Mouse (Mus musculus): Measurements from ENCODE around the gene Rgs7bp. TPM values are rescaled to one million over a fixed set of nuclear protein-coding genes. Genes with fewer than 3 reads are reported as not detected.
A peak's percentile ranks its signal among the peaks of the same experiment; 100 is the strongest.

The Rgs7bp gene
- total RNA-seq, 2 experiments from 2014 or later: 150 to 153 TPM

DNA sequence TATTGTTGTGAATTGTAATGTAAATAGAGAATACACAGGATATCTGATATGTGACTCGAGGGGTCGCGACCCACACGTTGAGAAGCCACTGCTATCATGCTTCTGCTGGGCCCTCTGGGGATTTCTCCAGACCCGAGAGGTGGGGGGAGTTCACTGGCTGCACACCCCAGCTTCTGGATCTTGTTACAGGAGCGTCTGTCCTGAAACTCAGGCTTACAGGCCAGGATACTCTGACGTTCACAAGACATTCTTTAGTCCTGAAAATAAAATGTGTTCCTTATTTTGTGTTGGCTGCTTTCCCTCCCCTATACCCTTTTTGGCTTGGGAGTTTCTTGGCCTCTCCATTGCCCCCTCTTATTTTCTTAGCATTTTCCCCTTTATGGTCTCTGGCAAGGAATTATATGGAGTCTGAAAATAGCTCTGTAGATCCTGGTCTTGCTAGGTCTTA lies 65.9 kb downstream of the Rgs7bp start:
- H3K27ac ChIP-seq: peak overlapping the region; percentile 50
- TF ChIP-seq CTCF (conservative IDR thresholded peaks at IDR 0.05): no peak
- no peak for DNase-seq (ENCODE audit: low spot score in 2 of 2)
- no peak overlapping the region for H3K4me3 ChIP-seq

DNA sequence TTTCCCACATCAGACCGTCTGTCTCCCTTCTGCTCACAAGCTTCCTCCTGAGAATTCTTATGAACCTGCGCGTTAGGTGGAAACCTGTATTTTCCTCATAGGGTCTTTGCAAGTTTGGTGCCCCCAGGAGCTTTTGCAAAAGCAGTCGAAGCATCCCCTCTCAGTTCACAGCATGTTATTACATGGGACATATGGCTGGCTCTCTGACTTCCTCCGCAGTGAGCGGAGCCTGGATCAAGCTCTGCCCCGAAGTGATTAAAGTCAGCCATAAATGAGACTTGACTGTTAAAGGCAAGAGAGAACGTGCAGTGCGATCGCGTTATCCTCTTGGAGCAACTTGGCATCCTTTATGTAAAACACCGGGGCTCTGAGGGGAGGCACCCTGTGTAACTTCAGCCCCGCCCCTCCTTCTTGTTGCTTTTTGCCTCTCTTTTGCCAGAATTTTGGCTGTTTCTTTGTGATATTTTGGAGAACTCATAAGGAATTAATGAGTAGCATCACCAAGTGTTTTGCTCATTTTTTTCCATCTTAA lies 66.7 kb downstream of the Rgs7bp start:
- no peak for TF ChIP-seq CTCF (conservative IDR thresholded peaks at IDR 0.05)
- Histone ChIP-seq H3K27ac (peak overlapping the region; percentile 50), H3K4me3 (no peak overlapping the region)
- DNase-seq (ENCODE audit: low spot score in 2 of 2): no peak

DNA sequence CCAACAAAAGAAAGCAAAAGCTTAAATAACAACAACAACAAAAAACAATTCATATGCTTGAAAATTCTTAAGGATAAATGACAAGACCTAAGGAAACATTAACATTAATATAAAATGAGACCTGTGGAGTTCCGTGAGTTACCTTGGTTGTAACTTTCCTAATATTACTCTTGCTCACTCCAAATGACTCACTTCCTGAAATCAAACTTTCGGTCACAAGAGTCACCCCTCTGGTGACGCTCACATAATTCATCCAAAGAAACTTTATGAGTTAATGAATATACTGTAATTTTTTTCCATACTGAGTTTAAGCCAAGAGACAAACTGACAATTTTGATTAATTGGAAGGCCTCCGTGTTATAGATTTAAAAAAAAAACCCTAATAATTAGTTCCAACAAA lies 69.0 kb downstream of the Rgs7bp start:
- no peak for DNase-seq (ENCODE audit: low spot score in 2 of 2)
- no peak for TF ChIP-seq CTCF (conservative IDR thresholded peaks at IDR 0.05)
- no peak overlapping the region for H3K27ac ChIP-seq

DNA sequence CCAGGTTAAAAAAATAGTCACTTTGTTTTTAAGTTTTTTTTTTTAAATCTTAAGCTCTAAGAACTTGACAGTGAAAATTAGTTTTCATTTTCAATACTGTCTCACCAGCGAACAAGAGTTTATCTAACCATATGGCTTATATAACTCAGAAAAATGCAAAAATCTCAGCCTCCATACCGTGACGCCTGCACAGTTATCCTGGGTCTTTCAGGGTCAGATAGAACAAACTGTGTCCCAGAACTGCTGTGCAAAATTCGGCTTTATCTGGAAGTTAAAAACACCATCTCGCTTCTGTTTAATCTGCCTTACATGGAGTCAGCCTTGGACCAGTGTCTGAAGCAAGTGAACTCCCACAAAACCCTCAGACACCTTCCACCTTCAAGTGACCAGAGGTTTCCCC lies 70.7 kb downstream of the Rgs7bp start:
- TF ChIP-seq CTCF (conservative IDR thresholded peaks at IDR 0.05): no peak
- peak overlapping the region; percentile 86 for H3K27ac ChIP-seq

More for the DNA sequence above, 69.0 kb downstream of the Rgs7bp start:
- H3K4me3 ChIP-seq: no peak overlapping the region

DNA sequence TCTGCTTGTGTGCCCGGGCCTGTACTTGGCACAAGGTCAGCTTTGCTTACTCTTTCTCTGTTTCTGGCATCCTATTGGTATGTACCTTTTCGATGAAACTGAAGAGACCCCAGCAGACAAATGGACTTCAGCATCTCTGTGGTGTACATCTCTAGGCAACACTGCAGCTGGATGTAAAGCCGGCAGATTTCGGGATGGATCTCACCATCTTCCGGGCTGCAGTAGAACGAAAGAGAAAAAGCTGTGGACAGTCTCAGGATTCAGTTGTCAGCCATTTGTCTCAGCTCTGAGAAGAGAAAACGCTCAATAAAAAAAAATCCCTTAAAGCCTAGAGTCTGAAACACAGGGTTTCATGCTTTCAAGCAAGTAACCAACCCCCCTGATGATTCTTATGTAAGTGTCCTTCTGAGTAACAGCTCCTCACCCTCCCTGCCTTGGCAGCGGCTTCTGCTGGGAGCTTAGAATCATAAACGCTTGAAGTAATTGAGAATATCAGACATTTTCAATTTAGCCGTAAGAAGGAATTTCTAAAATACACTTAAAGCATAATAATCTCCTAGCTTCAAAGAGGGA lies 71.9 kb downstream of the Rgs7bp start:
- TF ChIP-seq CTCF (conservative IDR thresholded peaks at IDR 0.05): no peak
- H3K4me3 ChIP-seq: no peak overlapping the region
- DNase-seq (ENCODE audit: low spot score in 2 of 2): peak; percentile 47 to 78
- peak overlapping the region; percentile 86 for H3K27ac ChIP-seq

More for the DNA sequence above, 70.7 kb downstream of the Rgs7bp start:
- no peak overlapping the region for H3K4me3 ChIP-seq
- no peak for DNase-seq (ENCODE audit: low spot score in 2 of 2)

DNA sequence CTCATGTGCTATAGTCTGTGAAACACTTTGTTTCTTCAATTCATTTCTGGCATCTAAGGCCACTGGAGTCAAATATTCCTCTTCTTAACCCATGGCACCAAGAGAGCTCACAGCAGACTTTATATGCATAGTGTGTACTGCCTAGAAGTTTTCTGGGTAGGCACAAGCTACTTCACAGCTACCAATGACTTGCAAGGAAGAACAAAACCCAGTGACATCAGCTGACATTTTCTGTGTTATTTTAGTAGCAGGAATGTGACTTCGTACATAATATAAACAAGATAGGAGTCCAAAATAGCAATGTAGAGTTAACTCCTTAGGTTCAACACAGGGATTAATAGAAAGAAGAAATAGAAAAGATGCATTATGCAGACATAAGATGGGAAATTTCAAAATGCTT lies 76.6 kb downstream of the Rgs7bp start:
- DNase-seq (ENCODE audit: low spot score in 2 of 2): no peak
- no peak overlapping the region for H3K4me3 ChIP-seq
- TF ChIP-seq CTCF (conservative IDR thresholded peaks at IDR 0.05): no peak
- H3K27ac ChIP-seq: no peak overlapping the region

DNA sequence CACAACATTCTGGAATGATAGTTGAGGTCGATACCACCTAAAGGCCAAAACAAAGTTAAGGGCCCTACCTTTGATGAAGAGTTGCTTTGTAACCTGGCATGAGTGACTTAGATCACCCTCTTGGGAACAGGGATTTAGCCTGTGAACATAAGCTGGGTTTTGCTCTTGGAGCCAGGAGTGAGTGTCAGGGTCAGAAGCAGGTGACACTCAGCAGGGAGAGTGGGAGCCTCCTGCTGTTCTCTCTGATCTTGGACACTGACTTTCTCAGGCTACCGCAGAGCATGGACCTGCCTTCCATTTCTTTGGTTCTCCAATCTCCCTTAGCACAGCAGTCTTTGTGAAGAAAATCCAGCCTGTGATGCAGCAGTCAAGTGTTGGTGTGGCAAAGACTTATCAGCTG lies 87.2 kb downstream of the Rgs7bp start:
- TF ChIP-seq CTCF (conservative IDR thresholded peaks at IDR 0.05): no peak
- Histone ChIP-seq H3K27ac (no peak overlapping the region), H3K4me3 (no peak overlapping the region)
- DNase-seq (ENCODE audit: low spot score in 2 of 2): no peak

DNA sequence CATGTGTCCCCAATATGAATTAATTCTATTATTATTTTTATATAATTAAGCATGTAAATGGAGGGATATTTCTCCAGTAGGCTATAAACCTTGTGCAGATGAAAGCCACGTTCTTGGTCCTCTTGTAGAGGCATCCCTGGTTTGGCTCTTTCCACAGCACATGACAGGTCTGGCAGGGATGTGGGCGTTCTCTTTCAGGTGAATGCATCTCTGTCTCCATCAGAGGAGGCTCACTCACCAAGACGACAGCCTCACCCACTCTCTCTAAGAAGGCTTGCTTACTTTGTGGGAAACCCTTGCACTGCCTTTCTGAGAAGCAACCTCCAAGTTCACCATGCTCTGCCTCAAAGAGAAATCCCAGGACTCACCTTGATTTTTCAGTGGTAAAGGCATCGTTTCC lies 91.0 kb downstream of the Rgs7bp start:
- Histone ChIP-seq H3K4me3 (no peak overlapping the region), H3K27ac (peak overlapping the region; percentile 89)
- TF ChIP-seq CTCF (conservative IDR thresholded peaks at IDR 0.05): no peak
- DNase-seq (ENCODE audit: low spot score in 2 of 2): no peak

DNA sequence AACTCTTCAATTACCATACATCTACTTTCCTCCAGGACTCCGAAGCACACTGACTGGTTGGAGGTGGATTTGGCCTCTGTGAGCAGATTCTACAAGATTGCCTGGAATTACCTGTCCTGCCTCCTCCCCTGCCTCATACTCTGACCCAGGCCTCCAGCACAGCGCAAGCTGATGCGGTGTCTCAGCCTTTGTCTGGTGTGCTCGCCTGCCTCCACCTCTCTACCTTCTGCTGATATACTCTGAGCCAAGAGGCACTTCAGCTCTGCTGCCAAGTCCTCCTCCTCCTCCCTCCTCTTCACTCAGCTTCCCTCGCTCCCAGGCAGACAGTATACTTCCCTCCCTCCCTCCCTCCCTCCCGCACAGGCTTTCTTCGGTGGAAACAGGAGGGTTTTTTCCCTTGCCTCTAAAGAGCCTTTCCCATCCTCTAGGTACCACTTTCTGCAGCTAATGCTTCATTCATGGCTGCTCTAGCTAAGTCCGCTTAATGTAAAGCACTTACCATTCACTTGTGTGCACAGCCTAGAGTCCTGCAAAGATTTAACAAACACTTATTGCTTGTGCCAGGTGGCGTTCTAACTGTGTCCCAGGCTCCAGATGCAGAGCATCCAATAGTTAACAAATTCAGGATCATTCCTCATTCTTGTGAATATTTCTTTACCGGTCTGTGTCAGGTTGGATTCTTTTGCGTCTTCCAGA lies 91.9 kb downstream of the Rgs7bp start:
- DNase-seq (ENCODE audit: low spot score in 2 of 2): peak; percentile 69 to 85
- H3K27ac ChIP-seq: peak overlapping the region; percentile 89
- H3K4me3 ChIP-seq: no peak overlapping the region
- TF ChIP-seq CTCF (conservative IDR thresholded peaks at IDR 0.05): no peak

DNA sequence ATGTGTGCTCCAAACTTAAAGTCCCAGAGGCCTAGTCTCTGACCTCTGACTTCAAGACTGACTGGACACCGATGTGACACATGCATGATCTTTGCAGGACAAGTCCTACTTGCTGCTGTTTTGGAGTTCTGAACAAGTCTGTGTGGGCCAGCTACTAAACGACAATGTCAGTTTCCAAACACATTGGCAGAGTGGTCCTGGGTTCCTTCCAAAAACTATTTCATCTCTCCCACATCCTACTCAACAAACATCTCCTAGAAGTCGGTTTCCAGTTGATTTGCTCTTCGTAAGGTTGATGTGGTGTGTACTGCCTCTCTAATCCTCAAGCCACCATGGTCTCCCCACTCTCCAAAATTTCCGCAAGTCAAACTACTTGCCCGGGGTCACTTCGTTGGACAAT lies 92.6 kb downstream of the Rgs7bp start:
- DNase-seq (ENCODE audit: low spot score in 2 of 2): peak in 1 of 2 experiments; percentile 42
- no peak for TF ChIP-seq CTCF (conservative IDR thresholded peaks at IDR 0.05)
- no peak overlapping the region for H3K4me3 ChIP-seq
- H3K27ac ChIP-seq: peak overlapping the region; percentile 89

DNA sequence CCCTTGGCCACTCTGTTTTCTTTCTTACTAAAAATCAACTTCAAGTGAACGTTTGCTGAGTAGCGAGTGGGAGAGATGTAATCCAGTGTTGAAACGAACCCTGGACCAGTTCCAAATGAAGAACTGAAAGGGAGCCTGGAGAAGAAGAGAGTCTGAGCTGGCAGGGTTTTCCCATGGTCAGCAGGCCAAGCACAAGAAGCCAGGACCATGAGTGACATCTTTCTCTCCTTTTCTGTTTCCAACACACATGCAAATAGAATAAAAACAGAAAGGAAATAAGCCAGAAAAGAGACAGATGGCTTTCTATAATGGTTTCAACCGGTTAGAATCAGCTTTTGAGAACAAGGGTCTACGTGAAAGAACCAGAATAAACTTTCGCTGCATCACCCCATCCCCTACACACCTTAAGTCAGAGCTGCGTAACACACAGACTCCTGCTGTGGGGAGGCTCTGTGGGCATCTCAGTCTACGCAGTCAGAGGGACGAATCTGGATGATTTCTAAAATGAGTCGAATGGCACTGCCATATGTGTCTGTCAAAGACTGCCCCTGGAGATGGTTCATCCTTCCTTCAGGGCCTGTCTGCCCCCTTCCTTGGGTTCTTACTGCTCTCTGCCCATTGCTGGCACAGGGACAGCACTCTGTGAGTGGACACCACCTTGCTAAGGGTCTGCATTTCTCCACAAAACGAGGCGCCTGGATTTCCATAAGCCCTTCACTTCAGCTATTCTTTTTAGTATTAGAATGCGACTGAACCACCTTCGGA lies 93.6 kb downstream of the Rgs7bp start:
- peak in 1 of 2 experiments; percentile 35 for DNase-seq (ENCODE audit: low spot score in 2 of 2)
- peak overlapping the region; percentile 89 for H3K27ac ChIP-seq
- no peak for TF ChIP-seq CTCF (conservative IDR thresholded peaks at IDR 0.05)
- no peak overlapping the region for H3K4me3 ChIP-seq

DNA sequence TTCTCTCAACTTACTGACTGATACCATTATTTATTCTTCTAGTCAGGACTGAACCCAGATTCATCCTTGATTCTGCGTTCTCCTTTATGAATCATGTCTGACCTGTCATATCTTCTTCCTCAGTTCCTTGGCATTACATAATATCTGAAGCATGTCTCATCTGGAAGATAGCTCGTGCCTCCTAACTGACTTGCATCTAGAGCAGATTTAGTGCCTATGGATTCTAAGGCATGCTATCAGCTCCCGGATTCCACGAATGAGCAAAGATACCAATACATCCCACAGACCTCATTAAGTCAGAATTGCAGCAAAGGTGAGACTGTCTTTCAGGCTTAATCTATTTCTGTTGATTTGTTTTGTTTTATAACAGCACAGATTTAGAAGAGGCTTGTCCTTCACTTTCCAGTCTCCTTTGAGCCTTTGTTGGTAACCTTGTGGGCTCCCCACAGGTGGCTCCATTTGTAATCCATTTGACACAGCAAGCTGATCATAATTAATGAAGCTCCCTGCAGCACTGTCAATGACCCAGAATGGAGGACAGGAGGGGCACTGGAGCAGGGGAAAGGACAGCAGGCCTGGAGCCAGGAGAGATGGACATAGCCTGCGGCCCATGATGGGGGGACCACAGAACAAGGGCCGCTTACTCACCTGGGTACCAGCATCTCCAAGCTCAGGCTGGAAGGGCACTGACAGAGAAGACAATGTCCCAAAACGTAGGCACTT lies 94.4 kb downstream of the Rgs7bp start:
- no peak for DNase-seq (ENCODE audit: low spot score in 2 of 2)
- Histone ChIP-seq H3K27ac (peak overlapping the region; percentile 89), H3K4me3 (no peak overlapping the region)
- TF ChIP-seq CTCF (conservative IDR thresholded peaks at IDR 0.05): no peak

Measured in layer of hippocampus, adult 2 months (tissue).